Mouse (Mus musculus): ENCODE data around the gene Cnot10.

Gene Cnot10

DNA sequence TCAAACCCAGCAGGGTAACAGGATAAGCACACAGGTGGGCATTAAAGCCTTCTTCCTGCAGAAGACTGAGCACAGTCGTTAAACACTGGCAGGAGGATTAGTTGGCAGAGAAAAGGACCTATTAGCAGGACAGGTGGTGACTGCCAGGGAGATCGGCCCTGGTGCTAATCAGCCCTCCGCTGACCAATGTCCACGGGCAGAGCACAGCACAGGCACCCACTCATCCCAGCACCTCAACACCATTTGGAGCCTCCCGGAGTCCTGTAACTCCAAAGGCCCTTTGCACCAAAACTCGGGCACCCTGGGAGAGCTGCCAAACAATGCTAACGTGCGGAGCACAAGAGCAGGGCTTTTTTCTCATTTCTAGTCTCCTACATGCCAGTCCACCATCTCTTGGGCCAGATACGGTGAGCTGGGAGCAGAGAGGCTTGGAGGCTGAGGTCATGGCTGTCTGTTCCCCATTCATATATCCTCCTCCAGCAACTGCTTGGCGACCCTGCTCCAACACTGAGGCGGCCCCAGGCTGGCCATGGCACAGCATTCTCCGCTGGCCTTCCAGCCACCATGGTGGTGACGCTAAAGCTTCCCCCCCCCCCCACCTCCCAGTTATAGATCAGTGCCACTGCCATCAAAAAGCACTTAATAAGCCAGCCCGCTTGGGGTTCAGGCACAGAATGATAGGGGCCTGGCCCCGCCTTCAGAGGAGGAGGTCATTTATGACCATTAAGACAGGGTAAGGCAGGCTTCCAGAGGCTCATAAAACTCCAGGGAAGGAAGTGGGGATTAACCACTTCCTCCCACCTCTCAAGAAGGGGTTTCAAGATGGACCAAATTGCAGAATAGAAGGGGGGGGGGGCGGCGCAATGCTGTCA is 95.9 kb downstream of the Cnot10 start:
- DNase-seq, result no peak

DNA sequence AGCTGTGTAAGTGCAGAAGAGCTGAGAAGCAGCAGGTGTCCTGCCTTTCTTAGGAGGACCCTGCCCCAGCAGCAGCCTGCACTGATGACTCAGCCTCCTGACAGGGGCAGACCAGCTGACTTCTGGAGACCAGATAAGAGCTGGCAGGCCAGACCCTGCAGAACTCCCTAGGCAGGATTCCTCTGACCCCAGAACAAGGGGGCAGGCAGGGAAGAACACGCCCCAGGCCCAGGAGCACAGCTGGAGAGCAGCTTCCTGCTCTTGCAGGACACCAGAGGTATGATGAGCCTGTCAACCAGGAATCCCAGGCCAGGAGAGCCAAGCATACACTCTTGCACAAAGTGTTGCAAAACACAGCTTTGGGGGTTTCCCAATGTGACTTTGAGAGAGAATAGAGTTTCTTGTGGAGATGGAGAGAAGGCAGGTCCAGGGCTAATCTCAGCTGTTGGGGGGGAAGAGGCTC is 98.7 kb downstream of the Cnot10 start:
- DNase-seq, result no peak

DNA sequence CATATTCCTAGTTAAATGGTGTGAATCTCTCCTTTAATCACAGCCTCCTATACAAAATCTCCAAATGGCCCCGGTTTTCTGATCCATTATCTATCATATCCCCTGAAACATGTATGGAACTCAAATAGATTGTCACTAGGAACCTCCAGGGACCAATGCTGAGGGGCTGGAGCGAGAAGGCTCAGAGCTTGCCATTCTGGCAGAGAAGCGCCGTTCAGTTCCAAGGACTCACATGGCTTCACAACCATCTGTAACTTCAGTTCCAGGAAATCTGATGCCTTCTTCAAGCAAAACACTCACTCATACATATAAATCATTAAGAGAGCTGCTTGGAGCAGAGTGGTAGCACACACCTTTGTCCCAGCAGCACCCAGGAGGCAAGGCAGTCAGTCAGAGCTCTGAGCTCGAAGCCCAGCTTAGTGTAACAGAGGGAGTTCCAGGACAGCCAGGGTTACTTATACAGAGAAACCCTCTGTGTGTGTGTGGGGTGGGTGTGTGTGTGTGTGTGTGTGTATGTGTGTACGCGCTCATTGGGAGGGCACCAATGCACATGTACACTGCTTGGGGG is 100.9 kb downstream of the Cnot10 start:
- DNase-seq, result no peak

DNA sequence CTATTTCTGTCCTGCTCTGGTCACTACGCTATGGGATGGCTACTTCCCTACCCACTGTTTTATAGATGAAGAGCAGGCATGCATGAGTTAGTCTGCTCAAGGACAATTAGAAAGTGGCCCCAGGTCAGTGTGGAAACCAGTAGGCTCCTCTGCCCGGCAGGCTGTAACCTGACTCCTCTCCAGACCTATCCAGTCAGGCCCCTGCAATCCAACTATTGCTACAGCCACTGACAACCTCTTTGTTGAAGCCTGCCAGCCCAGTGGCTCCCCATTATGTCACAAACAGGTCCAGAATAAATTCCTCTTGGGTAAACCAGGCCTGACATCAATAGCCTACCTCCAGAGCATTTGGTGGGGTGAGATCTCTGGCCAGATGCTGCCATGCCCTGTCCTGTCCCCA is 103.4 kb downstream of the Cnot10 start:
- no peak for DNase-seq
